Mouse (Mus musculus) ES-Bruce4 (cell line): ENCODE data around the gene Sp3.

ENCODE experiments used
- CTCF ChIP-seq: IDR thresholded peaks from one replicate; pipeline ENCODE4 v1.8.1; 2011; ENCODE audit warnings: low read depth, low read length
- EP300 ChIP-seq: IDR thresholded peaks from 2 replicates; pipeline ENCODE4 v1.6.1; 2011; ENCODE audit warnings: low read depth, low read length; ENCODE audit not compliant: insufficient read depth

GRCm38 (mm10) chr2:72980337-72981074 lies at the start of gene Sp3:
- TF ChIP-seq EP300 (no peak), CTCF (no peak)
